Mouse (Mus musculus) cerebellum, adult 2 months (tissue): ENCODE results near the gene Large1. TPM values are rescaled to one million over a fixed set of nuclear protein-coding genes. Genes with fewer than 3 reads are reported as not detected.
"Not testable (repeated sequence)": the region's sequence is repeated elsewhere in the genome, so short reads cannot be mapped to it uniquely, and the experiment has no call there.

Experiments used
- DNase-seq, 2 experiments: peaks; one replicate each; pipeline ENCODE4 v3.0.0; 2021
- H3K27ac ChIP-seq: fragments of 200-500 bp; 2 replicates; pipeline ENCODE4 v1.5.1; 2012; ENCODE audit warnings: low read length, control low read depth, inconsistent platforms; ENCODE audit not compliant: insufficient read depth
- H3K27me3 ChIP-seq: fragments of 200-500 bp; 2 replicates; pipeline ENCODE4 v1.6.1; 2012; ENCODE audit warnings: inconsistent platforms, mild to moderate bottlenecking, low read length, moderate library complexity; ENCODE audit not compliant: control insufficient read depth, insufficient read depth
- H3K4me1 ChIP-seq: fragments of 200-500 bp; 2 replicates; pipeline ENCODE4 v1.6.1; 2011; ENCODE audit warnings: low read length; ENCODE audit not compliant: control insufficient read depth, insufficient read depth
- H3K4me3 ChIP-seq: fragments of 200-500 bp; replicated peaks from 2 replicates; pipeline ENCODE3; 2011; ENCODE audit warnings: mild to moderate bottlenecking, low read depth, low read length, control low read depth; ENCODE audit not compliant: insufficient read depth
- CTCF ChIP-seq: fragments of 200-500 bp; IDR thresholded peaks from 2 replicates; pipeline ENCODE4 v1.5.1; 2011; ENCODE audit warnings: low read depth, mild to moderate bottlenecking, control low read depth, low read length, moderate library complexity, borderline replicate concordance; ENCODE audit not compliant: insufficient read depth
- POLR2A ChIP-seq: fragments of 200-500 bp; IDR thresholded peaks from 2 replicates; pipeline ENCODE4 v1.6.1; 2011; ENCODE audit warnings: low read length, control low read depth, borderline replicate concordance; ENCODE audit not compliant: insufficient read depth
- WGBS: fragments of 180-500 bp; shearing (Covaris S2); methylation state at CpG from one replicate; pipeline ENCODE4 v1.1.7; 2018; 5-methylcytosine and 5-hydroxymethylcytosine counted together
- polyA plus RNA-seq: library from polyadenylated mRNA; depleted of rRNA; stranded (reverse); fragments of >200 nt; gene quantifications from 2 replicates; pipeline ENCODE4 v1.2.3, GENCODE M21; 2012; rRNA removed

The Large1 gene
- polyA plus RNA-seq: 55.0 and 55.5 TPM in 2 replicates

- WGBS: 1% methylated on average over 79 of the region's 84 CpGs
- peak; percentile 97 to 98 for DNase-seq
- peak within 1 kb of the TSS; percentile 70 for H3K27ac ChIP-seq
- peak within 1 kb of the TSS; percentile 98 for H3K4me3 ChIP-seq
- TF ChIP-seq CTCF: no peak
- TF ChIP-seq POLR2A: peak; percentile 54
- H3K27me3 ChIP-seq: no peaks in the 10 kb centered on the region
- no peaks in the 10 kb centered on the region for H3K4me1 ChIP-seq
These were observed at the start of gene Large1 for GRCm38 (mm10) chr8:73353108-73353793. Gene Large1 (minus strand): TSS chr8:73353540.

- H3K4me1 ChIP-seq: no peaks in the 10 kb centered on the region
- H3K27ac ChIP-seq: no peak overlapping the region
- H3K27me3 ChIP-seq: no peaks in the 10 kb centered on the region
- no peak overlapping the region for H3K4me3 ChIP-seq
- 42% methylated on average over 1 of the region's 1 CpGs for WGBS
- no peak for DNase-seq
- TF ChIP-seq CTCF: no peak
- no peak for TF ChIP-seq POLR2A
These were observed 47.0 kb upstream of the Large1 start for GRCm38 (mm10) chr8:73400343-73400742.

GRCm38 (mm10) chr8:73373001-73373400, 19.7 kb upstream of the Large1 start:
- DNase-seq, H3K4me1 ChIP-seq, H3K27ac ChIP-seq, H3K4me3 ChIP-seq, H3K27me3 ChIP-seq: not testable (repeated sequence)
- 84% methylated on average over 6 of the region's 6 CpGs for WGBS

GRCm38 (mm10) chr8:73355979-73356378, 2.6 kb upstream of the Large1 start:
- DNase-seq: peak; percentile 38 to 68
- Histone ChIP-seq H3K27ac (no peak overlapping the region), H3K4me1 (no peaks in the 10 kb centered on the region), H3K4me3 (no peak overlapping the region), H3K27me3 (no peaks in the 10 kb centered on the region)
- WGBS: 47% methylated on average over 2 of the region's 2 CpGs
- TF ChIP-seq POLR2A (no peak), CTCF (peak; percentile 32)

- peak; percentile 42; the same call in 1 of the 2 replicates for TF ChIP-seq POLR2A
- TF ChIP-seq CTCF: no peak
- Histone ChIP-seq H3K4me1 (no peaks in the 10 kb centered on the region), H3K27me3 (no peaks in the 10 kb centered on the region), H3K4me3 (peak overlapping the region; percentile 98), H3K27ac (peak overlapping the region; percentile 70)
- DNase-seq: peak; percentile 81 to 82
- under 1% methylated on average over 25 of the region's 25 CpGs for WGBS
These were observed 1.0 kb upstream of the Large1 start for GRCm38 (mm10) chr8:73354201-73354881.

GRCm38 (mm10) chr8:73353794-73354179, 447 bp upstream of the Large1 start:
- WGBS: 0% methylated on average over 16 of the region's 16 CpGs
- DNase-seq: no peak
- no peak for TF ChIP-seq POLR2A
- TF ChIP-seq CTCF: no peak
- H3K4me3 ChIP-seq: peak overlapping the region; percentile 98
- no peaks in the 10 kb centered on the region for H3K4me1 ChIP-seq
- H3K27ac ChIP-seq: peak overlapping the region; percentile 66; the same call in 1 of the 2 replicates
- no peaks in the 10 kb centered on the region for H3K27me3 ChIP-seq

- WGBS: under 1% methylated on average over 56 of the region's 56 CpGs
- H3K4me3 ChIP-seq: peak overlapping the region; percentile 98
- no peaks in the 10 kb centered on the region for H3K4me1 ChIP-seq
- TF ChIP-seq CTCF: no peak
- TF ChIP-seq POLR2A: no peak
- DNase-seq: peak; percentile 58 to 68
- H3K27me3 ChIP-seq: no peaks in the 10 kb centered on the region
- H3K27ac ChIP-seq: no peak overlapping the region
These were observed 836 bp downstream of the Large1 start for GRCm38 (mm10) chr8:73352301-73353107.

- Histone ChIP-seq H3K4me1 (no peaks in the 10 kb centered on the region), H3K27me3 (no peaks in the 10 kb centered on the region), H3K4me3 (no peak overlapping the region), H3K27ac (no peak overlapping the region)
- DNase-seq: peak in 1 of 2 experiments; percentile 49
- WGBS: 5% methylated on average over 2 of the region's 2 CpGs
- TF ChIP-seq POLR2A (no peak), CTCF (peak; percentile 50; the same call in 1 of the 2 replicates)
These were observed 3.0 kb downstream of the Large1 start for GRCm38 (mm10) chr8:73350366-73350765.
